Mouse (Mus musculus): Measurements from ENCODE around the gene Spag8. TPM values are rescaled to one million over a fixed set of nuclear protein-coding genes. Genes with fewer than 3 reads are reported as not detected.

Spag8 gene
- polyA plus RNA-seq, 1 experiment = 0.04 TPM

GRCm38 (mm10) chr4:43640491-43640890 is 12.9 kb downstream of the Spag8 start:
- H3K79me3 ChIP-seq (ENCODE audit: low read depth) = no peaks in the 10 kb centered on the region
- no peaks in the 10 kb centered on the region for H3K79me2 ChIP-seq (ENCODE audit: control insufficient read depth, insufficient read depth)
- H3ac ChIP-seq (ENCODE audit: control insufficient read depth, insufficient read length, low read depth) = no peak overlapping the region
- no peak for TF ChIP-seq MYOD1 (IDR thresholded peaks at IDR 0.05; ENCODE audit: control insufficient read depth, insufficient read length, low read depth)
- no peaks in the 10 kb centered on the region for H3K27me3 ChIP-seq (ENCODE audit: control insufficient read depth, insufficient read depth, insufficient read length)
- no peak overlapping the region for H3K4me3 ChIP-seq (ENCODE audit: insufficient read depth, poor library complexity, severe bottlenecking)
- no peaks in the 10 kb centered on the region for H3K36me3 ChIP-seq (ENCODE audit: control insufficient read depth, insufficient read depth)

DNA sequence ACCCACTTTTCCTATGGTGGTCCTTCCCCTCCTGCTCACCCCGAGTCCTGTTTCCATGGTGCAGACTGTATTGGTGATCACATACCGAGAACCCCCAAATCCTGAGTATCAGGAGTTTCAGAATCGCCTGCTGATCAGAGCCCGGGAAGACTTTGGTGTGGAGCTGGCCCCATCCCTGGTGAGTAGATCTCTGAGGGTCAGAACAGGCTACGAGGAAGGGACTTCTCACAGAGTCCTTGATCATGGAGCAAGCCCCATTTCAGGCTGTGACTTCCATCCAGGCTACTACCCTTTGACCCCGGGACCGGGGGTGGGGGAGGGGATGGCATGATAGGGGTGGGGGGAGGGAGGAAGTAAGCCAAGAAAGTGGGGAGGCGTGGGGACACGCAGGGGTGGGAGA is 13.3 kb downstream of the Spag8 start:
- H3ac ChIP-seq (ENCODE audit: control insufficient read depth, insufficient read length, low read depth) = no peak overlapping the region
- no peaks in the 10 kb centered on the region for H3K79me3 ChIP-seq (ENCODE audit: low read depth)
- no peaks in the 10 kb centered on the region for H3K27me3 ChIP-seq (ENCODE audit: control insufficient read depth, insufficient read depth, insufficient read length)
- H3K79me2 ChIP-seq (ENCODE audit: control insufficient read depth, insufficient read depth) = no peaks in the 10 kb centered on the region
- TF ChIP-seq MYOG (IDR thresholded peaks at IDR 0.05; ENCODE audit: control insufficient read depth, extremely low read depth, insufficient read length) (no peak), MAX (IDR thresholded peaks at IDR 0.05) (no peak), CTCF (IDR thresholded peaks at IDR 0.05; ENCODE audit: control insufficient read depth, insufficient read depth, insufficient read length) (no peak), MYOD1 (IDR thresholded peaks at IDR 0.05; ENCODE audit: control insufficient read depth, insufficient read length, low read depth) (no peak), FOSL1 (IDR thresholded peaks at IDR 0.05; ENCODE audit: insufficient read depth, low read length, poor library complexity, severe bottlenecking) (no peak), CEBPB (IDR thresholded peaks at IDR 0.05; ENCODE audit: low read depth) (no peak), USF1 (IDR thresholded peaks at IDR 0.05; ENCODE audit: low read depth) (no peak)
- no peaks in the 10 kb centered on the region for H3K36me3 ChIP-seq (ENCODE audit: control insufficient read depth, insufficient read depth)
- H3K4me3 ChIP-seq (ENCODE audit: insufficient read depth, poor library complexity, severe bottlenecking) = no peak overlapping the region

- H3ac ChIP-seq (ENCODE audit: control insufficient read depth, insufficient read length, low read depth) = no peak overlapping the region
- TF ChIP-seq USF1 (IDR thresholded peaks at IDR 0.05; ENCODE audit: low read depth) (no peak), FOSL1 (IDR thresholded peaks at IDR 0.05; ENCODE audit: insufficient read depth, low read length, poor library complexity, severe bottlenecking) (no peak), MAX (IDR thresholded peaks at IDR 0.05) (no peak), CTCF (IDR thresholded peaks at IDR 0.05; ENCODE audit: control insufficient read depth, insufficient read depth, insufficient read length) (no peak), MYOD1 (IDR thresholded peaks at IDR 0.05; ENCODE audit: control insufficient read depth, insufficient read length, low read depth) (no peak), MYOG (IDR thresholded peaks at IDR 0.05; ENCODE audit: control insufficient read depth, extremely low read depth, insufficient read length) (no peak), CEBPB (IDR thresholded peaks at IDR 0.05; ENCODE audit: low read depth) (no peak)
Measured at GRCm38 (mm10) chr4:43636751-43637150, 16.6 kb downstream of the Spag8 start.

DNA sequence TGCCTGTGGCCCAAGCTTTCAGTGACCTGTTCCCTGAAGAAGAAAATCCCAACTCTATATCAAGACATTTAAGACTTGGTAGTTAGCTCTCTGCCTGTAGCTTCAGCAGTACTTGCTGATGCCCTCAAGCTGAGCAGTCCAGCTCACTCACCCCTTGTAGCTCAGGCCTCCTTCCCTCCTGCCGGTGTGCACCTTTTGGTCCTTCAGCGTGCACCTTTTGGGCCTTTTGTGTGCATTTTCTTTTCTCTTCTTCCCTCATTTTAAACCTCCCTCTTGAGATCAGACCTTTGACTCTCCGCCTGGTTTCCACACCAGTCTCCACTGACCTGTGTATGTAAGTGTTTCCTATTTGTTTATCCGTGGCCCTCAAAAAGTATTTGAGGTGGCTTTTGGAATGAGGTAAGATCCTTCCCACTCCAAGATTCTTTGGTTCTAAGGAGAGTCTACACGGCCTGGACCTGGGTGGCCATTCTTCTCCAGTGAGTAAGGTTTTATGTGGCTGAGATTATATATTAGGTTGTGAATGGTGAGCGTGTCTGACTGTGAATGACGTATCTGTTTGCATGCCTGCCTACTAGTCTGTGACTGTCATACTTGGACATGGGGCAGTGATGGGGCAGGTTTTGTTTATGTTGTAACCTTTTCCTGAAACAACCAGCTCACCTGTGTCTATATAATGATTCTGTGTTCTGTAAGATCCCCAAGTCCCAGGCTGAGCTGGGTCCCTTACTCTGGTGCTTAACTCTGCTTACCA is 18.6 kb downstream of the Spag8 start:
- H3ac ChIP-seq (ENCODE audit: control insufficient read depth, insufficient read length, low read depth) = no peak overlapping the region
- H3K27me3 ChIP-seq (ENCODE audit: control insufficient read depth, insufficient read depth, insufficient read length) = no peaks in the 10 kb centered on the region
- no peak overlapping the region for H3K4me3 ChIP-seq (ENCODE audit: insufficient read depth, poor library complexity, severe bottlenecking)
- H3K79me3 ChIP-seq (ENCODE audit: low read depth) = no peaks in the 10 kb centered on the region
- no peak for TF ChIP-seq FOSL1 (IDR thresholded peaks at IDR 0.05; ENCODE audit: insufficient read depth, low read length, poor library complexity, severe bottlenecking)
- TF ChIP-seq CTCF (IDR thresholded peaks at IDR 0.05; ENCODE audit: control insufficient read depth, insufficient read depth, insufficient read length) = no peak
- TF ChIP-seq MYOG (IDR thresholded peaks at IDR 0.05; ENCODE audit: control insufficient read depth, extremely low read depth, insufficient read length) = no peak
- no peak for TF ChIP-seq USF1 (IDR thresholded peaks at IDR 0.05; ENCODE audit: low read depth)
- no peak for TF ChIP-seq CEBPB (IDR thresholded peaks at IDR 0.05; ENCODE audit: low read depth)
- no peak for TF ChIP-seq MAX (IDR thresholded peaks at IDR 0.05)
- TF ChIP-seq MYOD1 (IDR thresholded peaks at IDR 0.05; ENCODE audit: control insufficient read depth, insufficient read length, low read depth) = no peak
- H3K36me3 ChIP-seq (ENCODE audit: control insufficient read depth, insufficient read depth) = no peaks in the 10 kb centered on the region
- no peaks in the 10 kb centered on the region for H3K79me2 ChIP-seq (ENCODE audit: control insufficient read depth, insufficient read depth)

More at GRCm38 (mm10) chr4:43636751-43637150, 16.6 kb downstream of the Spag8 start:
- Histone ChIP-seq H3K27me3 (ENCODE audit: control insufficient read depth, insufficient read depth, insufficient read length) (no peaks in the 10 kb centered on the region), H3K36me3 (ENCODE audit: control insufficient read depth, insufficient read depth) (no peaks in the 10 kb centered on the region), H3K79me2 (ENCODE audit: control insufficient read depth, insufficient read depth) (no peaks in the 10 kb centered on the region), H3K4me3 (ENCODE audit: insufficient read depth, poor library complexity, severe bottlenecking) (no peak overlapping the region), H3K79me3 (ENCODE audit: low read depth) (no peaks in the 10 kb centered on the region)

- H3K79me2 ChIP-seq (ENCODE audit: control insufficient read depth, insufficient read depth) = no peaks in the 10 kb centered on the region
- H3K79me3 ChIP-seq (ENCODE audit: low read depth) = no peaks in the 10 kb centered on the region
- no peak overlapping the region for H3ac ChIP-seq (ENCODE audit: control insufficient read depth, insufficient read length, low read depth)
- TF ChIP-seq CTCF (IDR thresholded peaks at IDR 0.05; ENCODE audit: control insufficient read depth, insufficient read depth, insufficient read length) (no peak), USF1 (IDR thresholded peaks at IDR 0.05; ENCODE audit: low read depth) (no peak)
- H3K4me3 ChIP-seq (ENCODE audit: insufficient read depth, poor library complexity, severe bottlenecking) = no peak overlapping the region
- H3K36me3 ChIP-seq (ENCODE audit: control insufficient read depth, insufficient read depth) = no peaks in the 10 kb centered on the region
- H3K27me3 ChIP-seq (ENCODE audit: control insufficient read depth, insufficient read depth, insufficient read length) = no peaks in the 10 kb centered on the region
Measured at GRCm38 (mm10) chr4:43633736-43634135, 19.7 kb downstream of the Spag8 start.

GRCm38 (mm10) chr4:43633296-43633695 is 20.1 kb downstream of the Spag8 start:
- TF ChIP-seq CTCF (IDR thresholded peaks at IDR 0.05; ENCODE audit: control insufficient read depth, insufficient read depth, insufficient read length) (no peak), MYOG (IDR thresholded peaks at IDR 0.05; ENCODE audit: control insufficient read depth, extremely low read depth, insufficient read length) (no peak), MYOD1 (IDR thresholded peaks at IDR 0.05; ENCODE audit: control insufficient read depth, insufficient read length, low read depth) (no peak), USF1 (IDR thresholded peaks at IDR 0.05; ENCODE audit: low read depth) (no peak), CEBPB (IDR thresholded peaks at IDR 0.05; ENCODE audit: low read depth) (no peak), FOSL1 (IDR thresholded peaks at IDR 0.05; ENCODE audit: insufficient read depth, low read length, poor library complexity, severe bottlenecking) (no peak), MAX (IDR thresholded peaks at IDR 0.05) (no peak)
- H3K79me2 ChIP-seq (ENCODE audit: control insufficient read depth, insufficient read depth) = no peaks in the 10 kb centered on the region

More at GRCm38 (mm10) chr4:43633296-43633695, 20.1 kb downstream of the Spag8 start:
- Histone ChIP-seq H3K79me3 (ENCODE audit: low read depth) (no peaks in the 10 kb centered on the region), H3K27me3 (ENCODE audit: control insufficient read depth, insufficient read depth, insufficient read length) (no peaks in the 10 kb centered on the region), H3K36me3 (ENCODE audit: control insufficient read depth, insufficient read depth) (no peaks in the 10 kb centered on the region), H3K4me3 (ENCODE audit: insufficient read depth, poor library complexity, severe bottlenecking) (no peak overlapping the region), H3ac (ENCODE audit: control insufficient read depth, insufficient read length, low read depth) (no peak overlapping the region)

Measured in C2C12 (cell line).